Mouse (Mus musculus): ENCODE data around the gene Retreg1. TPM values are rescaled to one million over a fixed set of nuclear protein-coding genes. Genes with fewer than 3 reads are reported as not detected.

Retreg1 gene
- polyA plus RNA-seq, 1 experiment = 8.9 TPM

DNA sequence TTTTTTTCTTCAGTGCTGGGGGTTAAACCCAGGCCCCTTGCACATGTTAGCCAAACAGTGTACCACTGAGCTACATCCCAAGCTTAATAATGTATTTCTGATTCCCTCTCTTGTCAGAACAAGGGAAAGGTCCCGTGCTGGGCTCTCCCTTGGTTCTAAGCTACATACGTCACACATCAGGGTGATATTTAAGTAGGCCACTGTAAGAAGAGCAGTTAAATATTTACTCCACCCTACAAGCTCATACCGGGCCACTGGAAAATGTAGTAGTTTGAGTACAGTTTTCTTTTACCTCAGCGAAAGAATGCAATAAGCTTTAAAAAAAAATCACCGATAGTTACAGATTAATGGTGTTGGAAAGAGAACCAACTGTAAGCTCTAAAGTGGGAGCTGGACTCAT, 46.9 kb downstream of the Retreg1 start:
- Histone ChIP-seq H3K4me1 (ENCODE audit: control insufficient read depth, insufficient read depth, low read length) (no peaks in the 10 kb centered on the region), H3K27ac (ENCODE audit: insufficient read depth, low read length) (no peak overlapping the region), H3K4me3 (ENCODE audit: insufficient read depth, low read length) (no peak overlapping the region)
- no peak for TF ChIP-seq CTCF (IDR thresholded peaks at IDR 0.05; ENCODE audit: borderline replicate concordance, insufficient read depth, low read length)

DNA sequence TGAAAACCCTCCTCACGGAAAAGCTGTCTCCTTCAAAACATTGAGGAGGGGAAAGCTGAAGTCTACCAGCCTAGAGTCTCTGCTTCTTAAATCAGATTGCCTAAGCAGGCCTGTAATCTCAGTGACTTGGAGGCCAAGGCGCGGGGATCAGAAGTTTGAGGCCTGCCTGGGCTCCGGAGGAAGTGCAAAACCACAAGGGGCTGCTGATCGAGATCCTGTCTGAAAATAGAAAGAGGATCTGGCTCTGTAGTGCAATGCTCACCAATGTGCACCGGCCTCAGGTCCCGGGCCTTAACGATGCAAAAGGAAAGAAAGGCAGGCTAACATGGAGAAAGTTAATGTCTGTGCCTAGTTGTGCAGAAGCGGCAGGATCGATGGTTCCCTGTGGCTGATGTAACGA, 48.6 kb downstream of the Retreg1 start:
- H3K27ac ChIP-seq (ENCODE audit: insufficient read depth, low read length) = no peak overlapping the region
- no peaks in the 10 kb centered on the region for H3K4me1 ChIP-seq (ENCODE audit: control insufficient read depth, insufficient read depth, low read length)
- no peak overlapping the region for H3K4me3 ChIP-seq (ENCODE audit: insufficient read depth, low read length)
- no peak for TF ChIP-seq POLR2A (IDR thresholded peaks at IDR 0.05; ENCODE audit: low read depth, low read length)
- no peak for TF ChIP-seq CTCF (IDR thresholded peaks at IDR 0.05; ENCODE audit: borderline replicate concordance, insufficient read depth, low read length)

DNA sequence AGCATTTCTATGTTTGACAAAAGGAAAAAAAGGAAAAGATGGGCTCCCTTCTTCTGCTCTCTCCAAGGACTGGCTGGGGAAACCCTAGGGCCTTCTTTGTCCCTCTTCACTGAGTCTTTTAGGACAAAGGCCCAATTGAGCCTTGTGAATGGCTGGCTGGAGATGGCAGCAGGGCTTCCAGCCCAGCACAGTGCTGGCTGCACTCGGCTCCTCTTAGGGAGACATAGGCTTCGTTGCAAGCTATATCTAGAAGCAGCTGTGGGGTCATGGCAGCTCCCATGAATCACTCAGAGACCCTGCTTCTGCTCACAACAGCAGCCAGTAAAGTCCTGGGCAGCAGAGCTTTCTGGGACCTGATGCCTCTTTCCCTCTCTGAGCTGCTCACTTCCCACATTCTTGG, 50.3 kb downstream of the Retreg1 start:
- Histone ChIP-seq H3K4me1 (ENCODE audit: control insufficient read depth, insufficient read depth, low read length) (no peaks in the 10 kb centered on the region), H3K27ac (ENCODE audit: insufficient read depth, low read length) (no peak overlapping the region), H3K4me3 (ENCODE audit: insufficient read depth, low read length) (no peak overlapping the region)
- no peak for TF ChIP-seq CTCF (IDR thresholded peaks at IDR 0.05; ENCODE audit: borderline replicate concordance, insufficient read depth, low read length)
- no peak for TF ChIP-seq POLR2A (IDR thresholded peaks at IDR 0.05; ENCODE audit: low read depth, low read length)

DNA sequence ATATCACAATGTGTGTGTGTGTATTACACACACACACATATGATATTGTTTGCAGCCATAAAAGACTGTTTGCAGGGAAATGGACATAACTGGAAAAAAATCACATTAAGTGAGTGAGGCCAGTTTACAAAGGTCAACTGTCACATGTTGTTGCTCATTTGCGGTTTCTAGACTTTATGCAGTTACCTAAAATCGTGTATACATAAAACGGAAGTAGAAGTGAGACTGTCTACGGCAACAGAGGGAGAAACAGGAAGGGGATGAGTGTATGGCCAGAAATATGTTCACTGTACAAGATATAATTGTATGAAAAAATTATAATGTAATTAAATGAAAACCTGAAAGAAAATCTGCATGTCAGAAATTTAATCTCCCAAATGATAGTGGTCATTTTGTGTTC, 53.8 kb downstream of the Retreg1 start:
- no peak overlapping the region for H3K27ac ChIP-seq (ENCODE audit: insufficient read depth, low read length)
- H3K4me1 ChIP-seq (ENCODE audit: control insufficient read depth, insufficient read depth, low read length) = no peaks in the 10 kb centered on the region
- TF ChIP-seq POLR2A (IDR thresholded peaks at IDR 0.05; ENCODE audit: low read depth, low read length) = no peak
- no peak for TF ChIP-seq CTCF (IDR thresholded peaks at IDR 0.05; ENCODE audit: borderline replicate concordance, insufficient read depth, low read length)
- no peak overlapping the region for H3K4me3 ChIP-seq (ENCODE audit: insufficient read depth, low read length)

DNA sequence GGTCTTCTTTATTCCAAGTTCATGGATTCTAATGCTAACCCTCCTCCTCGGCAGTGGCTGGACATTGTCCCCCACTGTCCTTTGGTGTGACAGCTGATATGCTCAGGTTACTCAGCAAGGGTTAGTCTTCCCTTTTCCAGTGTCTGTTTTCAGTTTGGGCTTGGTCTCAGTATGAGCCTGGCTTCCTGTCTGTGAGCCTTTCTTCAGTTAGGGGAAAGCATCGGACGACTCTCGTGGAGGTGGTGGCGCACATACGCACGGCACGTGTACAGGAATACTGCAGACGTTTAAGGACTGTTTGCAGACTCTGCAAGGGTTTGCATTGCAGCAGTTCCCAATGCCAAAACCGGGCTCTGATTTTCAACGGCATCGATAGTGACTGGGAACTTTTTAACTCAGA, 54.6 kb downstream of the Retreg1 start:
- Histone ChIP-seq H3K4me3 (ENCODE audit: insufficient read depth, low read length) (no peak overlapping the region), H3K4me1 (ENCODE audit: control insufficient read depth, insufficient read depth, low read length) (no peaks in the 10 kb centered on the region), H3K27ac (ENCODE audit: insufficient read depth, low read length) (no peak overlapping the region)
- TF ChIP-seq POLR2A (IDR thresholded peaks at IDR 0.05; ENCODE audit: low read depth, low read length) (no peak), CTCF (IDR thresholded peaks at IDR 0.05; ENCODE audit: borderline replicate concordance, insufficient read depth, low read length) (no peak)

DNA sequence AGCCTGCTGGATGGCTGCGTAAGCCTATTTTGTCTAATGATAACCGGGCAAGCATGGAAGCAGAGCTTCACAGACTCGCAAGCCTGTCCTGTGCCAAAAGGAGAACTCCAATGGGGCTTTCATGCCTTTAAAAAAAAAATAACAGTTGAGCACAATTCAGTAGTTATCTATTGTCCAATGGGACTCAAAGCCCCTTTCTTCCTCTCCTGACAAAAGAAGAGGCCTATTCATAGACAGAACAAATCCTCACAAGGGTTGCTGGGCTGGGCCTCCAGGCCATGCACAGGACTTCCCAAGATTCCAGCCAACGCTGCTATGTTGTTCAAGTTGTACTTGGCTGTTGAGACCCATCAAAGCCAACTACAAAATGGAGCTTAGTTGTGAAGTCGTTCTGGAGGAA, 56.0 kb downstream of the Retreg1 start:
- no peak overlapping the region for H3K27ac ChIP-seq (ENCODE audit: insufficient read depth, low read length)
- H3K4me3 ChIP-seq (ENCODE audit: insufficient read depth, low read length) = no peak overlapping the region
- no peaks in the 10 kb centered on the region for H3K4me1 ChIP-seq (ENCODE audit: control insufficient read depth, insufficient read depth, low read length)
- TF ChIP-seq CTCF (IDR thresholded peaks at IDR 0.05; ENCODE audit: borderline replicate concordance, insufficient read depth, low read length) (no peak), POLR2A (IDR thresholded peaks at IDR 0.05; ENCODE audit: low read depth, low read length) (no peak)

DNA sequence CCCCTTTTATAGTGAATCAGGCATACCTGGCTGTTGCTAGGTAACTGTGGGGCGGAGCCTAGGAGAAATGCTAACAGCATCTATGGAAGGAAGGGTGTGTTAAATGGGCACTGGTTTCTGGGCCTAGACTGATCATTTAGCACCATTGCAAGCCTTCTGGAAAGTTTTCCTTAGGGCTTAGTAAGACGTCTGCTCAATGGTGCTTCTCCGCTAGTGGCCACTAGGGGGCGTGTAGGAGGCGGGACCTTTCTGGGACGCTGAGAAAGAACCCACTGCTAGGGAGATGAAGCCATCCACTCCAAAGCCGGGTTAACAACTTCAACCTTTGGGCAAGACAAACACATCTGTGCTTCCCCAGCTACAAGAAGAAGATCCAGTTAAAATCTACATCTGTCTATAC, 57.6 kb downstream of the Retreg1 start:
- no peaks in the 10 kb centered on the region for H3K4me1 ChIP-seq (ENCODE audit: control insufficient read depth, insufficient read depth, low read length)
- H3K4me3 ChIP-seq (ENCODE audit: insufficient read depth, low read length) = no peak overlapping the region
- TF ChIP-seq POLR2A (IDR thresholded peaks at IDR 0.05; ENCODE audit: low read depth, low read length) (no peak), CTCF (IDR thresholded peaks at IDR 0.05; ENCODE audit: borderline replicate concordance, insufficient read depth, low read length) (peak; percentile 49; the same call in 1 of the 2 replicates)

DNA sequence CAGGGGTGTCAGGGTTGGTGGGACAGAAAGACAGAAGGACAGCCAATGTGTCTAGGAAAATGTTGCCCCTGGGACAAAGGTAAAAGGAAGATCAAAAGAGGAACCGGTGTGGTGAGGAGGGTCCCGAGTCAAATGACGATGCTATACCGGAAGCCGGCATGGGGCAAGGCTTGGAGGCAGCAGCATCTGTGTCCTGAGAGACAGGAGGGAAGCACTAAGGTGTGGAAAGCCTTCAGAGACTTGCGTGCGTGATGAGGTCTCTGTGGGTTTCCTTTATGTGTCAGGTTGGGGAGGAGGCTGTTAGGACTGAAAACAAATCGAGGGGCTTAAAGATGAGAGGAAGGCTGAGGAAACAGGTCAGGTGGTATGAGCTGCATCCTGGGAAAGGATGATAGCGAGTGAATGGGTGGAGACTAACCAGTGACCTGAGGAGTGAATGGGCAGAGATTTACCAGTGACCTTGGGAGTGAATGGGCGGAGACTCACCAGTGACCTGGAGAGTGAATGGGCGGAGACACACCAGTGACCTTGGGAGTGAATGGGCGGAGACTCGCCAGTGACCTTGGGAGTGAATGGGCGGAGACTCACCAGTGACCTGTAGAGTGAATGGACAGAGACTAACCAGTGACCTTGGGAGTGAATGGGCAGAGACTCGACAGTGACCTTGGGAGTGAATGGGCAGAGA, 60.1 kb downstream of the Retreg1 start:
- Histone ChIP-seq H3K27ac (ENCODE audit: insufficient read depth, low read length) (no peak overlapping the region), H3K4me1 (ENCODE audit: control insufficient read depth, insufficient read depth, low read length) (no peaks in the 10 kb centered on the region), H3K4me3 (ENCODE audit: insufficient read depth, low read length) (no peak overlapping the region)
- TF ChIP-seq CTCF (IDR thresholded peaks at IDR 0.05; ENCODE audit: borderline replicate concordance, insufficient read depth, low read length) (no peak), POLR2A (IDR thresholded peaks at IDR 0.05; ENCODE audit: low read depth, low read length) (no peak)

More for the DNA sequence above, 57.6 kb downstream of the Retreg1 start:
- H3K27ac ChIP-seq (ENCODE audit: insufficient read depth, low read length) = no peak overlapping the region

DNA sequence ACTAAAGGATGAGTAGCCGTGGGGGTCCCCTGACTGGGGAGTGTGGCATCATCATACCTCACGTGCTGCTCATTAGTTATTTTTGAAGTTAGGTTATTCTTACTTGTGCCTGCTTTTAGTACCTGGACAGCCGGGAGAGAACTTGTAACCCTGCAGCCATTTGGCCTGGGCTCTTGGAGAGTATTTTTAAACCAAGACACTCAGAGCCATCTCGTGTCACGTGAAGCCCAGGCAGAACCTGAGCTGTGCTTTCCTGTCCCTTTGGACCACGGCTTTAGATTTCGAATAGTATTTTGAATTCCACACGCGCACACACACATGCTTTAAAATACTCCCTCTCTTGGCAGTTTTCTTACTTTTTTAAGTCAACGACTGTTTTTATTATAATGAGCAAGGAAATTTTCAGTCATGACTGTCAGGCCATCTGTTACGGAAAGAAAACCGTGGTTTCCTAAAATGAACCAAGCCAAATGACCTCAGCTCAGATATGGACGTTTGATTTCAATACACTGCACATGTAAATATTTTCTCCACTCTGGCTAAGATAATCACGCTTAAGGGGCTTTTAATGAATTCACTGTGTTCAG, 61.5 kb downstream of the Retreg1 start:
- no peak overlapping the region for H3K4me3 ChIP-seq (ENCODE audit: insufficient read depth, low read length)
- no peaks in the 10 kb centered on the region for H3K4me1 ChIP-seq (ENCODE audit: control insufficient read depth, insufficient read depth, low read length)
- H3K27ac ChIP-seq (ENCODE audit: insufficient read depth, low read length) = no peak overlapping the region
- TF ChIP-seq POLR2A (IDR thresholded peaks at IDR 0.05; ENCODE audit: low read depth, low read length) (no peak), CTCF (IDR thresholded peaks at IDR 0.05; ENCODE audit: borderline replicate concordance, insufficient read depth, low read length) (no peak)

DNA sequence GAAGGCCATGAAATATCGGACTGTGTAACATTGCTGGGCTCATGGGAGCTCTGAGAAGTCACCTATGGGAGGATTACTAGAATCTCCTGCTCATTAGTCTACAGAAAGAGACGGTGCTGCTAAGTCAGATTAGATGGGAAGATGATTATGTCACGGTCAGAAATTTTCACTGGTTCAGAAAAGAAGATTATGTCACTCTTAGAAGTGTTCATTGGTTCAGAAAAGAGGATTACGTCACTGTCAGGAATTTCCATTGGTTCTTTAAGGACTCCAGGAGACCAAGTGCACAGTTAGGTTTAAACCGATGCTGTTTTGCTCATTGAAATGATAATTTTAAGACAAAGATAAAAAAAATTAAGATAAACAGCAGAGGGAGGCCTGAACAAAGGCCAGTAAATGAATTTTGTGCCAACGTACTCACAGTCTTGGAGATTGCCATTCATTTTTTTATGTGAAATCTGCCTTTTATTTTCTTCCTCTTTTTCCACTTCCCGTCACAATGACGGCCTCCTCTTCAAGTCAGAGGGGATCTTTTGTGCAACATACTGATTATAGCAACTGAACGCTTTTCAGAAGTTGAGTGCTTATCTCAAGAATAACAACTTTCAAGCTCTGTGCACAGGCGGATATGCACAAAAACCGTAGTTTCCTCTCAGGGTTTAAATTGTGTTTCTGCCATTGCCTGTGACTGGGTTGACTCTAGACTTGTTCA, 67.0 kb downstream of the Retreg1 start:
- TF ChIP-seq CTCF (IDR thresholded peaks at IDR 0.05; ENCODE audit: borderline replicate concordance, insufficient read depth, low read length) (no peak), POLR2A (IDR thresholded peaks at IDR 0.05; ENCODE audit: low read depth, low read length) (no peak)
- peaks cover 2% of the 10 kb centered on the region; the same call in 1 of the 2 replicates for H3K4me1 ChIP-seq (ENCODE audit: control insufficient read depth, insufficient read depth, low read length)
- H3K27ac ChIP-seq (ENCODE audit: insufficient read depth, low read length) = no peak overlapping the region
- no peak overlapping the region for H3K4me3 ChIP-seq (ENCODE audit: insufficient read depth, low read length)
